Mouse (Mus musculus) heart, embryonic 11.5 days (tissue): ENCODE measurements around the gene Zic4. TPM values are rescaled to one million over a fixed set of nuclear protein-coding genes. Genes with fewer than 3 reads are reported as not detected.

Source experiments
- ATAC-seq: fragments of 200-750 bp; cut with Nextera tagmentation; replicated peaks from 2 replicates; pipeline ENCODE4 v1.8.0; 2017; ENCODE audit warnings: moderate library complexity; ENCODE audit not compliant: insufficient number of reproducible peaks, low FRiP score, low TSS enrichment
- H3K27ac ChIP-seq: fragments of 300-500 bp; sonication (generic); 2 replicates; pipeline ENCODE4 v1.5.1; 2014; ENCODE audit warnings: mild to moderate bottlenecking, low read depth, low read length
- H3K27me3 ChIP-seq: fragments of 300-500 bp; sonication (generic); 2 replicates; pipeline ENCODE4 v1.6.1; 2014; ENCODE audit warnings: mild to moderate bottlenecking, low read length, mixed read lengths; ENCODE audit not compliant: control insufficient read depth, insufficient read depth
- H3K36me3 ChIP-seq: fragments of 300-500 bp; sonication (generic); 2 replicates; pipeline ENCODE4 v1.6.1; 2014; ENCODE audit warnings: mild to moderate bottlenecking, low read length, moderate library complexity, mixed read lengths; ENCODE audit not compliant: control insufficient read depth, insufficient read depth
- H3K4me1 ChIP-seq: fragments of 300-500 bp; sonication (generic); 2 replicates; pipeline ENCODE4 v1.6.1; 2014; ENCODE audit warnings: low read length; ENCODE audit not compliant: control insufficient read depth, insufficient read depth
- H3K4me2 ChIP-seq: fragments of 300-500 bp; sonication (generic); 2 replicates; pipeline ENCODE4 v1.6.1; 2014; ENCODE audit warnings: mild to moderate bottlenecking, moderate library complexity
- H3K4me3 ChIP-seq: fragments of 300-500 bp; sonication (generic); 2 replicates; pipeline ENCODE4 v1.5.1; 2014; ENCODE audit warnings: low read depth, low read length
- H3K9ac ChIP-seq: fragments of 300-500 bp; sonication (generic); 2 replicates; pipeline ENCODE4 v1.6.1; 2014; ENCODE audit warnings: mild to moderate bottlenecking, low read depth, low read length, moderate library complexity
- H3K9me3 ChIP-seq: fragments of 300-500 bp; sonication (generic); replicated peaks from 2 replicates; pipeline ENCODE4 v1.6.1; 2016; ENCODE audit warnings: low read length; ENCODE audit not compliant: control insufficient read depth
- WGBS: fragments of 180-500 bp; shearing (Covaris S2); extraction: QIAGEN DNeasy Blood & Tissue Kit; methylation state at CpG from one replicate; pipeline ENCODE4 v1.1.7; 2014; ENCODE audit not compliant: insufficient replicate concordance; 5-methylcytosine and 5-hydroxymethylcytosine counted together
- polyA plus RNA-seq: library from polyadenylated mRNA; unstranded; fragments of >200 nt; fragmentation: Nextera tagmentation; extraction: Ambion mirVana; gene quantifications from 2 replicates; pipeline ENCODE4 v1.2.1, GENCODE M21; 2014

Zic4 gene
- polyA plus RNA-seq, 1 experiment from 2014 or later = not detected

DNA sequence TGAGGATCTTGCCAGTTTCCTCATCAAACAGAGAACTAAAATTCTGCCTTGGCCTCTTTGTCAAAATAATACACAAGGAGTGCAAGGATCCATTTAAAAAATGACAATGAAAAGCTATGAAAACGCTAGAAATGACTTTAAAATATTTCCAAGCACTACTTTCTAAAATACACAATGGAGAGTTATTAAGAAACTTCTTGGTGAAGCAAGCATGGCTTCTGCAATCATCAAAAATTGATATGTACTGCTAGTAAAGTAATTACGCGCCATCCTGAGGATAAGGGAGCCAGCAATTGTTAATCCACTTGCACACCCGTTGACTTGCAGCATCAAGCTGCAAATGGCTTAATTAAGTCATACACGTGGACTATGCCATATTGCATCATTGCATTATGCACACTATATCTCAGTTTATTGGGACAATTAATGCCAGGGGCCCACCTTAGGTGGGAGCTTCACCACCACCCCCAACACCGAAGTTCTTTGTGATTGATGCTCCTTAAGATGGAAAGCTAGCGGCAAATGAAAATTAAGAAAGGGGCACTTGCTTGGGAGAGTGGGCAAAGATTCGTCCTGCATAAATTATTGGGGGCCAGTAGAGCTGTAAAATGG lies 38.4 kb downstream of the Zic4 start:
- ATAC-seq = no peak
- WGBS = 9% methylated on average over 8 of the region's 8 CpGs
- Histone ChIP-seq H3K9me3 (no peaks in the 10 kb centered on the region), H3K36me3 (no peaks in the 10 kb centered on the region), H3K27me3 (peaks cover 88% of the 10 kb centered on the region), H3K4me1 (no peaks in the 10 kb centered on the region), H3K4me2 (no peak overlapping the region), H3K9ac (no peak overlapping the region), H3K27ac (no peak overlapping the region), H3K4me3 (no peak overlapping the region)

DNA sequence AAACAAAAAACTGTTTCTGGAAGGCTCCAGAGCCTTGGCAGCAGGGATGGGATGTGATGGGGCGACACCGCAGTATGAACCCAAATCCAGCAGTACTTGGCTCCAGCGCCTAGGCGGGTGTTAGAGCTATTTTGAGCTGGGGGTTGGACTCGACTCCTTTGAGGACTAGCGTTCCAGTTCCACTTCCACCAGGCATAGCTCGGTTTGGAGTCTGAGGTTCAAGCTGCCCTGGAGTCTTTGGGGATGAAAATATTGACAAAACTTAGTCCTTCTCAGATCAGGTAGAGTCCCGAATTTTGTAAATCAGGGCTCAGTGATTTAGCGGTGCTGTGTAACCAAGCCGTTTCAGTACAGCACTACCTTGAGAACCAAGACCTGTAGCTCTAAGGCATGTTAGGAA lies 39.3 kb downstream of the Zic4 start:
- Histone ChIP-seq H3K36me3 (no peaks in the 10 kb centered on the region), H3K9ac (no peak overlapping the region), H3K27ac (no peak overlapping the region), H3K4me1 (no peaks in the 10 kb centered on the region), H3K4me3 (no peak overlapping the region), H3K4me2 (no peak overlapping the region), H3K9me3 (no peaks in the 10 kb centered on the region), H3K27me3 (peaks cover 88% of the 10 kb centered on the region)
- 2% methylated on average over 10 of the region's 10 CpGs for WGBS
- no peak for ATAC-seq

DNA sequence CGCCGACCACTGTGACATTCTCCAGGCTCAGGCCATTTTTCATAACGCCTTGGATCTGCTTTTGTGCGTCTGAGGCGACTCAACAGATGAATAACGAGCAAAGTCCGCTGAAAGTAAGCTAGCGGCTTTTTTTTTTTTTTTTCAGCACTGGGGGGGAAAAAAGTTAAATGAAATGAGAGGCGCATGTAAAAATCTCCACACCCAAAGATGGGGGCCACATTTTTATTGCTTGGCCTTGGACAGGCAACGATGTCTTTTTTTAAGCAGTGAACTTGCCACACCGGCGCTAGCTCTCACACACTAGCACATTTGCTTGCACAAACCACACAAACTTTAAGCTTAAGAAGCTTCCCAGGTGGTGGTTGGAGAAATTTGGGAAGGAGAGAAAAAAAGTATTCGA lies 42.0 kb downstream of the Zic4 start:
- no peak for ATAC-seq
- H3K4me3 ChIP-seq = no peak overlapping the region
- no peaks in the 10 kb centered on the region for H3K4me1 ChIP-seq
- no peaks in the 10 kb centered on the region for H3K36me3 ChIP-seq
- 2% methylated on average over 13 of the region's 13 CpGs for WGBS
- no peak overlapping the region for H3K4me2 ChIP-seq
- H3K9me3 ChIP-seq = no peaks in the 10 kb centered on the region
- H3K27me3 ChIP-seq = peaks cover 83% of the 10 kb centered on the region
- H3K9ac ChIP-seq = no peak overlapping the region
- no peak overlapping the region for H3K27ac ChIP-seq

DNA sequence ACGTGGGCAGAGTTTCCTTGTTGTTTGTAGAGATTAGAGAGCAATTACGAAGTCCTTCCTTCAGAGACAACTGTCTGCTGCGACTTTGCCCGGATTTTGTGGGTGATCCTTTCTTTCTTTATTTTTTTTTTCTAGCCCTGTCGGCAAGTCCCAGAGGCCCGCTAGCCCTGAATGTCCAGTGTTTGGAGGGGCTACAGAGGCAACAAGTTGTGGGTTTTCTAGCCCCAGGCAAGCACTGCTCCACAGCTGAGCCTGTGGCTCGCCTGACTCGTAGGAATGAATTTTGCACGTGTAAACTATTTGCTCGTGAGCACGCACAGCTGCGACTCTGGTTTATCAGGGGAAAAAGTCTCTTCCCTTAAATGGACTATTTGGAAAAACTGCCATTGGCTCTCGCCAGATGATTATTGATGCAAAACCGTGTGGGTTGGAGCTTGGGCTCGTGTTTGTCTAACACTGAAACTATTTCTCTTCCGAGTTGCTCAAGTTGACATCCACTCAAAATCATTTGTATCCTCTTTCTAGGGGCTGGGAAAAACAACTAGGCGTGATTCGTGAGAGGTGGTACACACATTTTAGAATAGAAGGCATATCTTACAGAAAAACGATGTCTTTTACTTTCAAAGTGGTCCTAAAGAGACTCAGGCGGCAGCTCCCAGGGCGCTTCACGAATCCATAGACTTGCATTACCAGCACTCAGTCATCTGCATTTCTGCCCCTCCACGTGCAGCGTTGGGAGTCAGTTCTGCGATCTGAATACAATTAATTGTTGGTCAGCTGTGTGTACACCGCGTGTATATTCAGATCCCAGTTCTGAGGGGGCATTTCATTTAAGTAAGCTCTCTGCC lies 42.9 kb downstream of the Zic4 start:
- no peak overlapping the region for H3K9ac ChIP-seq
- no peaks in the 10 kb centered on the region for H3K9me3 ChIP-seq
- under 1% methylated on average over 27 of the region's 27 CpGs for WGBS
- H3K4me1 ChIP-seq = no peaks in the 10 kb centered on the region
- no peak overlapping the region for H3K4me2 ChIP-seq
- peaks cover 84% of the 10 kb centered on the region for H3K27me3 ChIP-seq
- H3K36me3 ChIP-seq = no peaks in the 10 kb centered on the region
- no peak for ATAC-seq
- no peak overlapping the region for H3K4me3 ChIP-seq
- no peak overlapping the region for H3K27ac ChIP-seq

DNA sequence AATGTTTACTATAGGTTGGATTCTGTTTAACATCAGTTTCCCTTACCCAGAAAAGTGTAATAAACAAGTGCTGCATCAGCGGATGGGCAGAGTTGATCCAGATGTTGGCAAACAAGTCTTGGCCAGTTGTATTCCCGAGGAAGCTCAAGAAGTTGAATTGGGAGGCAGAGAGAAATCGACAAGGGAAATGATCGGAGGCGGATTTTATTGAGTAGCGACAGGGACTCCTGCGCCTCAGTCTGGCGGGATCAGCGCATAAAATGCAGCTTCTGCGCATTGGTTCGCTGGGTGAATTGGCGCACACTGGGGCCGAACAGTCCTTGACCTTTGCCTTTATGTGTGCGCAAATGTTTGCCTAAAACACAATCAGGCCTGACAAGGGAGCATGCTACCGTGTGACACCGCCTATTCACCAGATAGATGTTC lies 43.6 kb downstream of the Zic4 start:
- no peaks in the 10 kb centered on the region for H3K36me3 ChIP-seq
- no peak overlapping the region for H3K9ac ChIP-seq

DNA sequence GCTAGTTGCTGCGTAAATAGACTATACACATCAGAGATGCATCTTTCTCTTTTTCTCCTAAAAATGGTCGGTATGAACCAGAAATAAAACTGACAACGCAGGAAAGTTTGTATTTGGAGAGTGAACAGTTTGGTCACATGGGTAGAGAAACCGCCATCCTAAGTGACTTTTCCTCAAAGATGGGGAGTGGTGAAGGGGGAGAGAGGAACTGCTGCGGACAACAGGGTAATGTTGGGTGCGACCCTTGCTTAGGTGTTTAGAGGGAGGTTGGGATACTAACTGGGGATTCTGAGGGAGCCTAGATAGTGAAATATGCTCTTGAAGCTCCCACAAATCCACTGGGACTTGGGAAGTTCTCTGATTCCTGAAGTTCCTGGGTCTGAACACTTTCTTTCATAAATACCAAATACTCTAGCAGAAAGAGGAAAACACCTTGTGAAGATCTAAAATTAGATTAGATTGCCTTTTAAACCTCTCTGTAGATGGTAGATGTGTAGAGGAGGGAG lies 44.1 kb downstream of the Zic4 start:
- Histone ChIP-seq H3K9me3 (no peaks in the 10 kb centered on the region), H3K4me3 (no peak overlapping the region), H3K36me3 (no peaks in the 10 kb centered on the region), H3K9ac (no peak overlapping the region), H3K4me2 (no peak overlapping the region), H3K27ac (no peak overlapping the region), H3K27me3 (peaks cover 83% of the 10 kb centered on the region), H3K4me1 (no peaks in the 10 kb centered on the region)
- WGBS = under 1% methylated on average over 6 of the region's 6 CpGs
- no peak for ATAC-seq

More for the DNA sequence above, 43.6 kb downstream of the Zic4 start:
- H3K27ac ChIP-seq = no peak overlapping the region
- no peak overlapping the region for H3K4me2 ChIP-seq
- WGBS = under 1% methylated on average over 16 of the region's 16 CpGs
- H3K9me3 ChIP-seq = no peaks in the 10 kb centered on the region
- H3K27me3 ChIP-seq = peaks cover 84% of the 10 kb centered on the region
- ATAC-seq = no peak
- H3K4me3 ChIP-seq = no peak overlapping the region
- H3K4me1 ChIP-seq = no peaks in the 10 kb centered on the region

DNA sequence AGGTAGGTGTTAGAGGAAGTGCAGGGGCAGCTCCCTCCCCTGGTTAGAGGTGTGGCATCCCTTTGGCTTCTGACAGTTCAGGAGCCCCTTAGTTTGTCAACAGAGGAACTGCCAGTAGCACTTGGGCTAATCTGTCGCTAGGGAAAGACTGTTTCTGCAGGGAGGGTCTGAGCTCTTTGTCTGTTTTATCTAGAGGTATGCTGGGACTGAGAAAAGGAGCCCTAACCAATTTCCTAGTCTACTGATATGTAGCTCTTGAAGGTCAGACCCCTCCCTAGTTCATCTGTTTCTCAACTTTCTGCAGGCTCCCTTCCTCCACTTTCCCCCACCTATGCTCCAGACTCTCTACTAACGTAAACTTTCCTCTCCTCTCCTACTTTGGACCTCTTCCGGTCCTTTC lies 47.6 kb downstream of the Zic4 start:
- Histone ChIP-seq H3K4me1 (no peaks in the 10 kb centered on the region), H3K9me3 (no peaks in the 10 kb centered on the region), H3K4me2 (no peak overlapping the region), H3K27me3 (peaks cover 67% of the 10 kb centered on the region), H3K9ac (no peak overlapping the region), H3K27ac (no peak overlapping the region), H3K36me3 (no peaks in the 10 kb centered on the region), H3K4me3 (no peak overlapping the region)
- no peak for ATAC-seq
- WGBS = 2% methylated on average over 3 of the region's 3 CpGs

DNA sequence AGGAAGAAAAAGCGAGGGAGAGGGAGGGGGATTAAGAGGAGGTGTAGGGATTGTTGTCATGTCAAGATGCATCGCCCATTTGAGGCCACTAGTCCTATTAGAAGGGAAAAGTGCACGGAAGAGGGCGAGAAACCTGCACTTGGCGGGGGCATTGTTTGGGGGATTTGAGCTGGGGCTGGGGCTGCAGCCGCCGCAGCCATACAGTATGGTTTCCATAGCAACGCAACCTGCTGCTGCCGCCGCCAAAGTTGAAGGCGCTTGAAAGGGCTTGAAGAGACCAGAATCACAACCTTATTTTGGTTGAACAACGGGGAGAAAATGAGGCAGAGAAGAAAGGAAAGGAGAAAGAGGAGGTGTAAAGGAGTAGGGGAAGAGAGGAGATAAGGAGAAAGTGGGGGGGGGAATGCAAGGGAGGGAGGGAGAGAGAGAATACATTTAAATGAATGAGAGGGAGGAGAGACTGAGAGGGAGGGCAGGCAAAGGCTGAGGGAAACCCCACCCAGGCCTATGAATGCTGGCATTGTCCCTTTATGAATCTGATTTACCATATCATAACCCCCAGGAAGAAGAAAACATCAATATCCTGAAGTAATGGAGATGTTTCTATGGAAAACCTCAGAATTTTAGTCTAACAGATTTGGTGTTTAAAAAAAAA lies 51.9 kb downstream of the Zic4 start:
- no peaks in the 10 kb centered on the region for H3K9me3 ChIP-seq
- WGBS = 1% methylated on average over 12 of the region's 12 CpGs
- H3K4me2 ChIP-seq = no peak overlapping the region
- no peaks in the 10 kb centered on the region for H3K36me3 ChIP-seq
- no peak overlapping the region for H3K4me3 ChIP-seq
- no peak overlapping the region for H3K9ac ChIP-seq
- no peaks in the 10 kb centered on the region for H3K4me1 ChIP-seq
- no peak for ATAC-seq
- peaks cover 61% of the 10 kb centered on the region for H3K27me3 ChIP-seq
- H3K27ac ChIP-seq = no peak overlapping the region
